Mouse (Mus musculus) neural tube, embryonic 10.5 days (tissue): ENCODE data around the gene Tmprss15.

Experiments
- DNase-seq: peaks from one replicate; pipeline ENCODE4 v3.0.0-alpha.2; 2017; ENCODE audit warnings: low spot score; ENCODE audit errors: extremely low spot score

Tmprss15 gene

GRCm38 (mm10) chr16:79090997-79091396, at the start of gene Tmprss15:
Gene Tmprss15 (minus strand): TSS chr16:79091097.
- no peak for DNase-seq

DNA sequence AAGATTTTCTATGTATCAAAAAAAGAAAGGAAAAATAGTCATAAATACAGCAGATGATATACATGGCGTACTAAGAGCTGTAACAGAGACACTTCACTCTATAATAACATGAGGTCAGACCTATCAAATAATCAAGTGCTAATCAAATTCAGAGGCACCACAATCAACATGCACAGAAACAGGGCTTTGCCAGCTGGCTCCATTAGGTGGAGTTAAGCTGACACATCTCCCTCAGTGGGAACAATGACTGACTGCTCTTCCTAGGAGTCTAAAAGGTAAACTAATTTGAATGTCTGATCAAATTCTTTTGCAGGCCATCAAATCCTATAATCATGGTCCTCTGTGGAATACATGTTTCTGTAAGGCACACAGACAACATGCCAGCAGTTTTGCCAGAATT, 24.0 kb upstream of the Tmprss15 start:
- no peak for DNase-seq

DNA sequence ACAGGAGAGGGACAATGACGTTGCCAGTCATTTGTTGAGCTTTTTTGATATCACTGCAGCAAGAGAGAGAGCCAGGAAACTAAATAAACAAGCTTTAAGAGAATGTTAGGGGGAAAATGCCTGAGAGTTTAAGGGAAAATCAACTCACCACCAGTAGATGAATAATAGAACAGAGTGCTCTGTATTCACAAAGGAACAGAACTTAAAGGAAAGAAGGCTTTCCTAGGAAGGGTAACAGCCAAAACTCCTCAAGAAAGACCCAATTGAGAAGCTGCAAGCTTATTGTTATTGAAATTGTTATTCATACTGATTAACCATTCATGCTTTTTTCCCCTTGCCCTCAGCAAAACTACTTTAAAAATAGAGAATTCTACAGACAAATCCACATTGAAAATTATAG, 18.6 kb upstream of the Tmprss15 start:
- no peak for DNase-seq

GRCm38 (mm10) chr16:79108969-79109368, 18.1 kb upstream of the Tmprss15 start:
- DNase-seq = no peak

- no peak for DNase-seq
These were observed 9.4 kb upstream of the Tmprss15 start for GRCm38 (mm10) chr16:79100325-79100724.

GRCm38 (mm10) chr16:79098321-79098720, 7.4 kb upstream of the Tmprss15 start:
- DNase-seq = no peak

DNA sequence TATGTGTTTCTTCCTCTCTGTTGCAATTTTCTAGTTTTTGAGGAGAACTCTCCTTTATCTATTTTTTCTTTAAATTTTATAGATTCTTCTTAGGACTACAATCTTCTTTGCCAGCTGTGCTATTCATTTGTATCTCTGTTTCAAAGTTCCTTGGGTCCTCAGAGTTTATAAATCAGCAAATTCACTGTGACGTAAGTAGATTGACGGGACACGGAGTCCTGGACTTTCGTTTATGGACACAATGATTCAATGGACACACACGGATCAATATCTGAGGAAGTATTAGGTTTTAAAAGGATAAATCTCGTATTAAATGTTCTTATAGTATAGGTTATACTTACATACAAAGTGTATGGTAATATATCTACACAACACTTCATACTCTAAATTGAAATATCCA, 4.3 kb downstream of the Tmprss15 start:
- DNase-seq = no peak

DNA sequence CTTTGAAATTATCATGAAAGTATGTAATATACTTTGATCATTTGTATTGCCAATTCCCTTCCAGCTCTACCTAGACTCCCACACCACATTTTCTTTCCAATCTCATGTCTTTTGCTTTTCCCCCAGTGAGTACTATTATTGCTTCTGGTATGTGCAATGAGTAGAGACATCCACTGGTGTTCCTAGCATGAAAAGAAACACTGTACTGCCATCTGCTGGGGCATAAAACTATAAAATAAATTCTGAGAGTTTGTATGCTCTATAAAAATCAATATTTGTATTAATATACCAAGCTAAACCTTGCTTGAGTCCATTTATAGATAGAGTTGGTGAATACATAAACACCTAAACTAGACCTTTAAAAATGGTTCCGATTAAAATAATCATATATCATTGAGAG, 27.0 kb downstream of the Tmprss15 start:
- DNase-seq = no peak

- DNase-seq = peak; percentile 26
These were observed 31.9 kb downstream of the Tmprss15 start for GRCm38 (mm10) chr16:79058775-79059558.

DNA sequence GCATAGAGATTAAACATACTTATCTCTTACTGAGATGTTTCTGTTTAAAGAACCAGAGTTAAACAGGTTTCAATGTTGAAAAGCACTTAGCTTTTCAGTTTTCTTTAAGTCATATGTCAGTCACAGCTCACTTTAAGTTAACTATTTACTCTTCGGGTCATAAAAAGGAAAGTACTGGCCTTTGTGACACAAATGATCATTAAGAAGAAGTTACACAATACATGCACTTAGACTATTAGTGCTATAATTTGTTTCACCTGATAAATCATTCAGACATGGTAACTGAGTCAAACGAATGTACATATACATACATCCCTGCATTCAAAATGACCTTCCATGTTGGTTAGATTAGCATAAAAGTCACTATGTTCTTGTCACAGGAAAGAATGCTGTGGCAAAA, 58.3 kb downstream of the Tmprss15 start:
- DNase-seq = no peak

GRCm38 (mm10) chr16:79002812-79003211, 88.1 kb downstream of the Tmprss15 start:
- no peak for DNase-seq

DNA sequence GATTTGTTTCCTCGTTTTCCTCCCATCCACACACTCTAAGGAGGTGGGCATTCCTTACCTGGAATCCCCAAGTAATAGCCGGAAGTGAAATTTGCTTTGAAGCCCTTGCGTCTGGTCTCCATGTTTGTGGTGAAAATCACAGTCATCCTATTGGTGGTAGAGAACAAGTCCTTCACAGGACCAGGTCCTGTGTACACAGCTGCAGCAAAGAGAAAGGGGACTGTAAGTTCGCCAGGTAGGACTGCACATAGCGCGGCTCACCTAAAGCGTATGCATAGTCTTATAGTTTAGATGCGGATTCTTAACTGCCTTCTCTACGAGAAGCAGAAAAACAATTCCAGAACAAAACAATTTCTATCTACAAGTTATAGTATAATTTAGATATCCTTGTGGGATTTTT, 89.2 kb downstream of the Tmprss15 start:
- DNase-seq = no peak

DNA sequence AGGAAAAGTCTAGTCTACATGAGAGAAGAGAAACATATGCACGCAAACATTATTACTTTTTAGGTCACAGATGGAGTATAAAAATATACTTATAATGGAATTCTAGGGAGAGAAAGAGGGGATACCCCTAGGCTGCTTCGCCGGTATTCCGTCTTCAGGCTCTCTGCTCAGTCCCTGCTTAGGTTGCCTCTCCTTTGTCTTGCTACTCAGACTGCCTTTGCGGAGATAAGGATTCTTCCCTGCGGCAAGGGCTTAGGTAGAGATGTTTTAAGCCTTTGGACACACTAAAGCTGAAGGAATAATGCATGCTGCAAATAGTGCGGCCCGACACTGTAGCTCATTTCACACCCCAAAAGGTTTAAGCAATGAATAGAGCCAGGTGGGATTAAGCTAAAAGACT, 114.5 kb downstream of the Tmprss15 start:
- DNase-seq = no peak

DNA sequence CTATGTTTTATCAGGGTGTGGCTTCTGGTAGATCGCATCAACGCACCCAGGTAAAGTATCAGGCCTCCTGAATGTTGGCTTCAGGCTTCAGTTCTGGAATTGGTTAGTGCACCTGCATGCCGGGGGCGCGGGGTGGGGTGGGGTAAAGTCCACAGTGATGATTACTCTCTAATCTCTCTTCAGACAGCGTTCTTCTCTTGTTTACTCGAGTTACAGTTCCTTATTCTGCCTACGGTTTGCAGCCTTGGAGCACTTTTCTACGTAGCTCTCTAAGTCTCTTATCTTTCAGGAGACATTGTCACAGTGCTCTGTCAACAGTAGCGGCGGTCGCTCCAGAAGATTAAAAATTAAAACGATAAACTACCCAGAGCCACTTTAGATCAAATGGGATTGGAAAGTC, 116.8 kb downstream of the Tmprss15 start:
- DNase-seq = no peak

- no peak for DNase-seq
These were observed 121.7 kb downstream of the Tmprss15 start for GRCm38 (mm10) chr16:78969091-78969731.

GRCm38 (mm10) chr16:78957434-78957833, 133.5 kb downstream of the Tmprss15 start:
- no peak for DNase-seq

DNA sequence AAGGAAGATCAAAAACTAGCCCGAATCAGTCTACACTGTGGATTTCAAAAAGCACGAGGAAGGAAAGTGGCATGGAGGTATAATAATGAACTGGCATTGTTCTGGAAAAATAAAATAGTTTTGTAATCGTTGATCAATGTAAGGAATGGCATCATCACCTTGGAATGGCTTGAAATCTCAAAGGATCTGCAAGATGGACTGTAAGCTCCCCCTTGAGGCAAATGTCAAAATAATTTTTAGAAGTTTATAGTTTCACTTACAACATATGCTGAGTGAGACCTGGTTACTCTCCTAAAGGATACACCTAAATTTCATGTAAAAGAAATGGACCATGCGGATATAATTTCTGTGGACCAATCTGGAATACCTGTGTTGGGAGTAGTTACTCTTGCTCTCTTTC, 140.5 kb downstream of the Tmprss15 start:
- no peak for DNase-seq

DNA sequence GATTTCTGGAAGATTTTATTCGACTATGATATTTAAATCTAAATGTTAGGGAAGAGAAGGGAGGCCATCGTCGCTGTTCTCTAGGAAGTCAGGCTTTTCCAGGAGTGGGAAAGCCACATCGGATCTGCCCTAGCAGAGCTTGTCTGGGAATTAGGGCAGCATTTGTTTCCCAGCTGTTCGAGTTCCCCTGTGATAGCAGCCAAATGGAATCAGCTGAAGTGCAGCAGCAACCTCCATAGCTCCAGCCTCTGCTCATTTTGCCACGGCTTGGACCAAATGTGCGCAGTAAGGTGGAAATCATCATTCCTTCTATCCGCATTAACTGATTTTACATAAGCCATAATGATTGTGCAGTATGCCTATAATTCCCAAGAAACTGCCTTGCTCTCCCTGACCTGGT, 153.1 kb downstream of the Tmprss15 start:
- no peak for DNase-seq

DNA sequence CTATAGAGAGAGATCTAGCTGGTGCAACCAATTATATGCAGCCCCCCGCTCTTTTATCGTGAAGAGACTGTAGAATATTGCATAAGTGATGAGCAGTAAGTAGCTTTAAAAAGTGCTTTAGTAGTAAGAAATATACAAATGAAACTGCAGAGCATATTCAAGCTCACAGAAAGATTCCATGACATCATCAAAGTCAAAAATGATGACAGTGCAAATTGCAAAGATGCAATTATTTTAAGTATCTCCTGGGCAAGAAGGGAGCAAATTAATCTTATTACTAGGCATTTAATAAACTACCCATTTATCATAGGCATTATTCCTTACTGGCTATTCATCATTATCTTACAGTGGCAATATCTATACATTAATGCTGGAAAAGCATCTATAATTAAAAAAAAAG, 156.6 kb downstream of the Tmprss15 start:
- no peak for DNase-seq

DNA sequence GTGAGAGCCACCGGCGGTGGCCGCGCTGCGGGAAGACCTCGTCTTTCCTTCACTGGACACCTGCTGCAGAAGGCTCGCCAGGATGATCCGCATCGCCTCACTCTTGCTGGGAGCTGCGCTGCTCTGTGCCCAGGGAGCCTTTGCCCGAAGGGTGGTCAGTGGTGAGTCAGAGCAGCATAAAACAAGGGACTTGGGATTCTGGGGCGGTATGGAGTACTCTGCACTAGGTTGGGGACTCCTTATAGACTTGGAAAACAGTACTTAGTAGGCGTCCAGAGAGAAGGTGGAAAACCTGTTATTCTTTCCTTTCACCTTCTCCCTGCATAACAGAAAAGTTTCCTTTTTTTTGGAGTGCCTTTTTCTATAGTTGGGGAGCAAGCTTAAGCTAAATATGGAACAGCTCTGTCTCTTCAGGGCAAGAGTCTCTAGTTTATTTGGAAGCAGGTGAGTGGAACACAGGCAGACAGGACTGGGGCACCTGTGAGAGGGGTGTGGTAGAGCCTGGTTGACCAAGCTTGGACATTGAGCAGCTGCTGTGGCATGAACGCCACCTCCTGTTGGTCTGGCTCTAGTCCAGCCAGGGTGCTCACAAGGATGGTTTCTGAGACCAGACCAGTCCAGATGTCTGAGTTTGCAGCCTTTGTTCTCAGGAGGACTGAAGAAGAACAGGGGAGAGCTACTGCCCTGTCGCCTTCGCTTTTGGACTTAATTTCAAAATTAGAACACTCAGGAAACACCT, 159.4 kb downstream of the Tmprss15 start:
- peak; percentile 14 for DNase-seq

DNA sequence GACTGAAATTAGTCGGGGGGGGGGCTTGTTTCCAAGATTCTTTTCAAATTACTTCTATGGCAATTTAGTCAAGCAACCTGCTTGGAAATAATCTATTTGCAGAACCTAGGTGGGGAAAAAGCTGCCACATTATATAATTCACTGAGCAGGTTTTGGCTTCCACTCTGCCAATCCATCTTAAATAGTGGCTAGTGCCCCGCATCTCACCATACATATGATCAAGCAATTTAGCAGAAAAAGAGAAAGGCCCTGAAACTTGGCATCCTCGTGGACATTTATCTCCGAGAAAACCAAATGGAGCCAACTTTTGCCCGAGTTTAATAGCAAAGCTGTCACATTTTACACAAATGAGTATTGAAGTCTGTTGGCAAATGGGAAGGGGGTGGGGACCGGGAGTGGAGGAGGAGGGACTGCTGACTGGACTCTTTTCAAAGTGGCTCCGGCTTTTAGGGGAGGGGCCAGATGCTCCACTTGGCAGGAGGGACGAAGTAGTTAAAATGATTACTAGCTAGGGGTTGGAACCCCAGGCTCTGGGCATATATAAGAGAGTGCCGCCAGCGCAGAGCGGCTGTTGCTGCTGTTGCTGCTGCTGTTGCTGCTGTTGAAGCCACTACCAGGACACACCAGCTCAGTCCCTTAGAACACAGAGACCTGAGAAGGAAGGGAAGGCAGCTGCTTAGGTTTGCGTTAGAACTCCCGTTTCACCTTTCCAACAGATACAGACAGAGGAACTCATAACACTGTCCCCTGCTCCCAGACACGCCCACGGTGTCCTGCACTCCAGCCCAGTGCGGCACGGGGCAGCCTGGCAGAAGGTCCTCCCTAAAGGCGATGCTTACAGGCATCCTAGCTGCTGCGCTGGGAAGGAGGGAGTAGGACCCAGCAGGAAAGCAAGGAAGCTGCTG, 160.3 kb downstream of the Tmprss15 start, which contains the start of gene Chodl:
Gene Chodl (plus strand): TSS at position 567 of the 905 bp plus-strand sequence.
- DNase-seq = peak; percentile 50
